Mouse (Mus musculus) heart, adult 11 months (tissue): ENCODE measurements around the gene Sema6d.
A peak's percentile ranks its signal among the peaks of the same experiment; 100 is the strongest.

Experiments
- DNase-seq: peaks from one replicate; pipeline ENCODE4 v3.0.0; 2022

Sema6d gene

GRCm38 (mm10) chr2:124673117-124673516 lies 583.3 kb downstream of the Sema6d start:
- DNase-seq, result peak; percentile 66

- DNase-seq, result peak; percentile 98
Observed at GRCm38 (mm10) chr2:124684481-124684901, 594.7 kb downstream of the Sema6d start.

GRCm38 (mm10) chr2:124690372-124690771 lies 600.6 kb downstream of the Sema6d start:
- peak; percentile 96 for DNase-seq

GRCm38 (mm10) chr2:124702621-124703020 lies 612.9 kb downstream of the Sema6d start:
- DNase-seq, result peak; percentile 55

GRCm38 (mm10) chr2:124704922-124705321 lies 615.2 kb downstream of the Sema6d start:
- peak; percentile 92 for DNase-seq

- DNase-seq, result peak; percentile 81
Observed at GRCm38 (mm10) chr2:124705806-124706205, 616.0 kb downstream of the Sema6d start.

- peak; percentile 54 for DNase-seq
Observed at GRCm38 (mm10) chr2:124706896-124707295, 617.1 kb downstream of the Sema6d start.
